Mouse (Mus musculus): ENCODE measurements around the gene Ngfr. TPM values are rescaled to one million over a fixed set of nuclear protein-coding genes. Genes with fewer than 3 reads are reported as not detected.

The Ngfr gene
- polyA plus RNA-seq (2015; fragmentation: Nextera tagmentation; extraction: Ambion mirVana) = 48.1 and 48.8 TPM in 2 replicates

GRCm38 (mm10) chr11:95587423-95587951 is at the start of gene Ngfr:
Gene Ngfr, minus strand, starts transcription at chr11:95587735.
- peaks cover 52% of the 10 kb centered on the region for H3K4me1 ChIP-seq
- peak; percentile 81 for ATAC-seq (ENCODE audit: insufficient number of reproducible peaks, low FRiP score, low TSS enrichment, low read depth)
- peak within 1 kb of the TSS; percentile 88 for H3K4me2 ChIP-seq (replicated peaks)
- H3K9me3 ChIP-seq (replicated peaks) = no peaks in the 10 kb centered on the region
- peak within 1 kb of the TSS; percentile 55 for H3K9ac ChIP-seq
- no peaks in the 10 kb centered on the region for H3K36me3 ChIP-seq
- H3K4me3 ChIP-seq (replicated peaks) = peak within 1 kb of the TSS; percentile 51
- H3K27me3 ChIP-seq = peaks cover 52% of the 10 kb centered on the region
- under 1% methylated on average over 34 of the region's 39 CpGs for WGBS
- no peak within 1 kb of the TSS; the same call in 1 of the 2 replicates for H3K27ac ChIP-seq (replicated peaks)

DNA sequence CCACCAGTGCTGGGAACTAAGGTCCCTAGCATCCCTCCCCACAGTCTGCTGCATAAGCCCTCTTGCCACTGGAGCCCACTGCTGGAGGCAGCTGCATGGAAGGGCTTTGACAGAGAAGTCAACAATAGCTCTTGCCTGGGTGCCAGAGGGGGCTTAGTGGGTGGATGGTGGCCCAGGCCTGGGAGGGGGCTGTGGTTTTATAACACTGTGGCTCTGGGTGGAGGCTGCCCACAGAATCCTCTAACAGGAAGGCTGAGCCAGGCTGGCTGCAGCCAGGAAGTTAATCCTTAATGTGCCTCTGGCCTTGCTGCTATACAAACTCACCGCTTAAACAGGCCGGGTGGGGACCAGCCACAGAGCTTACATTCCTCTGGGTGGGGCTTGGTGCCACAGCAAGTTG is 47.5 kb upstream of the Ngfr start:
- Histone ChIP-seq H3K27me3 (no peaks in the 10 kb centered on the region), H3K9ac (no peak overlapping the region), H3K36me3 (no peaks in the 10 kb centered on the region), H3K4me1 (peaks cover 31% of the 10 kb centered on the region), H3K27ac (replicated peaks) (peak overlapping the region; percentile 39; the same call in 1 of the 2 replicates), H3K4me2 (replicated peaks) (no peak overlapping the region), H3K4me3 (replicated peaks) (no peak overlapping the region), H3K9me3 (replicated peaks) (no peaks in the 10 kb centered on the region)
- WGBS = 0% methylated on average over 2 of the region's 2 CpGs
- peak; percentile 49 for ATAC-seq (ENCODE audit: insufficient number of reproducible peaks, low FRiP score, low TSS enrichment, low read depth)

- no peaks in the 10 kb centered on the region; the same call in 1 of the 2 replicates for H3K27me3 ChIP-seq
- no peaks in the 10 kb centered on the region for H3K9me3 ChIP-seq (replicated peaks)
- H3K4me2 ChIP-seq (replicated peaks) = no peak overlapping the region
- peak overlapping the region; percentile 77; the same call in 1 of the 2 replicates for H3K27ac ChIP-seq (replicated peaks)
- no peak for ATAC-seq (ENCODE audit: insufficient number of reproducible peaks, low FRiP score, low TSS enrichment, low read depth)
- peaks cover 41% of the 10 kb centered on the region for H3K4me1 ChIP-seq
- H3K9ac ChIP-seq = no peak overlapping the region
- WGBS = 87% methylated on average over 2 of the region's 2 CpGs
- H3K36me3 ChIP-seq = no peaks in the 10 kb centered on the region
- no peak overlapping the region for H3K4me3 ChIP-seq (replicated peaks)
These were observed 46.0 kb upstream of the Ngfr start for GRCm38 (mm10) chr11:95633512-95634000.

GRCm38 (mm10) chr11:95632474-95632873 is 44.9 kb upstream of the Ngfr start:
- H3K36me3 ChIP-seq = no peaks in the 10 kb centered on the region
- no peaks in the 10 kb centered on the region; the same call in none of the 2 replicates for H3K27me3 ChIP-seq
- peaks cover 41% of the 10 kb centered on the region for H3K4me1 ChIP-seq
- no peak overlapping the region for H3K4me3 ChIP-seq (replicated peaks)
- H3K27ac ChIP-seq (replicated peaks) = peak overlapping the region; percentile 77
- no peak overlapping the region for H3K9ac ChIP-seq
- WGBS = 58% methylated on average over 6 of the region's 6 CpGs
- H3K4me2 ChIP-seq (replicated peaks) = no peak overlapping the region
- H3K9me3 ChIP-seq (replicated peaks) = no peaks in the 10 kb centered on the region
- ATAC-seq (ENCODE audit: insufficient number of reproducible peaks, low FRiP score, low TSS enrichment, low read depth) = no peak

DNA sequence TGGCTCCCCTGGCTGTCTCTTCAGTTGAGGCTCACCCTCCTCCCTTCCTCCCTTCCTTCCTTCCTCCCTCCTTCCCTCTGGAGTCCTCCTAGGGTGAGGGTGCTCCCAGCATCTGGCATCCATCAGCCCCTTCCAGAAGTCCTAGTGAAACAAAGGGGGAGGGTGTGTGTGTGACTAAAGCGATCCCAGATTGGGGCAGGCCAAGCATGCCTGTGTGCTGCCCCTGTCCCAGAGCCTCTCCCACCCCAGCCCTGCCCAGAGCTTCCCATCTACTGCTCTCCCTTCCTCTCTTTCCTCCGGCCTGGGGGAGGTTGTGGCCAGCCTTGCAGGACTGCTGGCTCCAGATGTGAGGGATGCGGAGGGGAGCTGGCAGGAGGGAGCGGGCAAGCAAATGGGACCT is 43.8 kb upstream of the Ngfr start:
- no peak overlapping the region for H3K9ac ChIP-seq
- WGBS = 14% methylated on average over 4 of the region's 4 CpGs
- H3K27ac ChIP-seq (replicated peaks) = peak overlapping the region; percentile 77

DNA sequence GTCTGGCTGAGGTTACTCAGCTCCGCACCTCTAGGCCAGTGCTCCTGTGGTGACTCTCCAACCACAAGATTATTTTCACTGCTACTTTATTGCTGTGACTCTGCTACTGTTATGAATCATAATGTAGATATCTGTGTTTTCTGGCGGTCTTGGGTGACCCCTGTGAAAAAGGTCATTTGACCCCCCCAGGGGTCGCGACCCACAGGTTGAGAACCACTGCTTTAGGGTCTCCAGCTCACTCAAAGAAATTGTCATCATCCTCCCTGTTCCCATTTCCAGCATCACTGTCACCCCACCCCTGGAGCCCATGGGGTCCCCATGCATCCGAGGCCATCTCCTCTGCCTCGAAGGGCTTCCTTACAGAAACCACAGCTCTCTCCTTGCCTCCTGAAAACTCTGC is 43.0 kb upstream of the Ngfr start:
- Histone ChIP-seq H3K36me3 (no peaks in the 10 kb centered on the region), H3K9me3 (replicated peaks) (no peaks in the 10 kb centered on the region), H3K4me2 (replicated peaks) (no peak overlapping the region), H3K27ac (replicated peaks) (peak overlapping the region; percentile 77; the same call in 1 of the 2 replicates), H3K4me1 (peaks cover 41% of the 10 kb centered on the region), H3K27me3 (no peaks in the 10 kb centered on the region; the same call in none of the 2 replicates), H3K9ac (no peak overlapping the region), H3K4me3 (replicated peaks) (no peak overlapping the region)
- 80% methylated on average over 6 of the region's 6 CpGs for WGBS
- ATAC-seq (ENCODE audit: insufficient number of reproducible peaks, low FRiP score, low TSS enrichment, low read depth) = no peak

More for the DNA sequence above, 43.8 kb upstream of the Ngfr start:
- Histone ChIP-seq H3K27me3 (no peaks in the 10 kb centered on the region; the same call in none of the 2 replicates), H3K36me3 (no peaks in the 10 kb centered on the region), H3K9me3 (replicated peaks) (no peaks in the 10 kb centered on the region), H3K4me3 (replicated peaks) (no peak overlapping the region), H3K4me2 (replicated peaks) (0 out of 2 replicates have a peak overlapping the region, but pooled peaks have one; percentile 15), H3K4me1 (peaks cover 41% of the 10 kb centered on the region)
- peak; percentile 72 for ATAC-seq (ENCODE audit: insufficient number of reproducible peaks, low FRiP score, low TSS enrichment, low read depth)

- peaks cover 5% of the 10 kb centered on the region; the same call in 1 of the 2 replicates for H3K27me3 ChIP-seq
- no peak for ATAC-seq (ENCODE audit: insufficient number of reproducible peaks, low FRiP score, low TSS enrichment, low read depth)
- H3K4me1 ChIP-seq = peaks cover 32% of the 10 kb centered on the region
- no peaks in the 10 kb centered on the region for H3K9me3 ChIP-seq (replicated peaks)
- H3K4me2 ChIP-seq (replicated peaks) = no peak overlapping the region
- H3K36me3 ChIP-seq = no peaks in the 10 kb centered on the region
- no peak overlapping the region for H3K27ac ChIP-seq (replicated peaks)
- H3K9ac ChIP-seq = no peak overlapping the region
- no peak overlapping the region for H3K4me3 ChIP-seq (replicated peaks)
- WGBS = 54% methylated on average over 8 of the region's 8 CpGs
These were observed 34.9 kb upstream of the Ngfr start for GRCm38 (mm10) chr11:95622426-95622825.

DNA sequence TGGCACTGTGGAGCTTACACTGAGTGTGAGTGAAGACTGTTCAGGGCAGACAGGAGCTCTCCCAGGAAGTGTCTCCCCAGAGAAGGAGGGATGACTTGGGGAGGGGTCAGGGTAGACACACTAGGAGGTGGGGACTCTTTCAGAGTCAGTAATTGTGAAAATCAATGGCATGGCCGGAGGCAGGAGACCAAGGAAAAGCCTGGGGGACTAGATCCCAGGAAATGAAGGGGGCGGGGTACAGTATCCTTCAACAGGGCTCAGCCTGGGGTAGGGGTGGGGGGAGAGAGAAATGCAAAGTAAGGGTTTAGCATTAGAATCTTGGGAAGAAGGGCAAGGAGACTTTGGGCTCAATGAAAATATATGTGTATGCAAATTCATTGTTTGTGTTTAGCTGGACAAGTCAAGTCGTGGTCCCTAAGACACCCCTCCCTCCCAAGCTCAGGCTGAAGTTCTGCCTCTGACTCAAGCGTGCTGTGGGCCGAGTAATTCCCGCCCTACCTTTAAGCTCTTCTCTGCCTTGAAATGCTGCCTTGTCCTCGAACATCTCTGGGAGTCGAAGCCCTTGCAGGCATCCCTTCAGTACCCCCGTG is 34.1 kb upstream of the Ngfr start:
- Histone ChIP-seq H3K9ac (no peak overlapping the region), H3K4me1 (peaks cover 35% of the 10 kb centered on the region), H3K36me3 (no peaks in the 10 kb centered on the region), H3K27me3 (0 out of 2 replicates have a peak, but pooled peaks cover 5% of the 10 kb centered on the region), H3K27ac (replicated peaks) (no peak overlapping the region), H3K4me3 (replicated peaks) (no peak overlapping the region), H3K4me2 (replicated peaks) (no peak overlapping the region), H3K9me3 (replicated peaks) (no peaks in the 10 kb centered on the region)
- ATAC-seq (ENCODE audit: insufficient number of reproducible peaks, low FRiP score, low TSS enrichment, low read depth) = no peak; the same call in 1 of the 2 replicates
- WGBS = 30% methylated on average over 9 of the region's 9 CpGs

- H3K4me1 ChIP-seq = peaks cover 35% of the 10 kb centered on the region
These were observed 33.5 kb upstream of the Ngfr start for GRCm38 (mm10) chr11:95621010-95621409.

GRCm38 (mm10) chr11:95619886-95620444 is 32.4 kb upstream of the Ngfr start:
- no peaks in the 10 kb centered on the region for H3K9me3 ChIP-seq (replicated peaks)
- WGBS = 85% methylated on average over 5 of the region's 5 CpGs
- H3K4me3 ChIP-seq (replicated peaks) = no peak overlapping the region
- H3K27me3 ChIP-seq = 0 out of 2 replicates have a peak, but pooled peaks cover 5% of the 10 kb centered on the region
- no peaks in the 10 kb centered on the region for H3K36me3 ChIP-seq
- H3K9ac ChIP-seq = no peak overlapping the region
- H3K4me2 ChIP-seq (replicated peaks) = no peak overlapping the region
- H3K27ac ChIP-seq (replicated peaks) = no peak overlapping the region
- H3K4me1 ChIP-seq = peaks cover 41% of the 10 kb centered on the region
- no peak for ATAC-seq (ENCODE audit: insufficient number of reproducible peaks, low FRiP score, low TSS enrichment, low read depth)

More at GRCm38 (mm10) chr11:95621010-95621409, 33.5 kb upstream of the Ngfr start:
- no peak for ATAC-seq (ENCODE audit: insufficient number of reproducible peaks, low FRiP score, low TSS enrichment, low read depth)
- WGBS = 41% methylated on average over 4 of the region's 4 CpGs
- Histone ChIP-seq H3K27me3 (0 out of 2 replicates have a peak, but pooled peaks cover 5% of the 10 kb centered on the region), H3K4me3 (replicated peaks) (no peak overlapping the region), H3K4me2 (replicated peaks) (no peak overlapping the region), H3K9me3 (replicated peaks) (no peaks in the 10 kb centered on the region), H3K27ac (replicated peaks) (no peak overlapping the region), H3K9ac (no peak overlapping the region), H3K36me3 (no peaks in the 10 kb centered on the region)

DNA sequence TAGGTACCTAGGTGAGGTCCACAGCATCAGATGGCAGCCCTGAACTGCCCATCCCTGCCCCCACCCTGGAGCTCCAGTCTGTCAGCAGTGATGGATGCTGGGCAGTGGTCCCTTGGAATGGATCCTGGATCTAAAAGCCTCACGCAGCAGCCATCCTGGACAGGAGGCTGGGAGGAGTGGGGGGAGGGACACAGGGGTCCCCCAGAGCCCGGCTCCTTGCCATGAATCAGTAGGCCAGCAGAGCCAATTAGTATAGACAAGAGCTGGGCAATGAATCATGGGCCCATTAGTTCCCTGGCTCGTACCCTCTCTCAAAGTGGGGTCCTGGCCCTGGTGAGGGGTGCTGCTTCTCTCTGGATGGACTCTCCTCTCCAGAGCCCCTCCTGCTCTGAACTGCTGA is 31.5 kb upstream of the Ngfr start:
- 85% methylated on average over 3 of the region's 3 CpGs for WGBS
- Histone ChIP-seq H3K27ac (replicated peaks) (no peak overlapping the region), H3K36me3 (no peaks in the 10 kb centered on the region), H3K4me1 (peaks cover 49% of the 10 kb centered on the region), H3K4me2 (replicated peaks) (no peak overlapping the region), H3K9me3 (replicated peaks) (no peaks in the 10 kb centered on the region), H3K27me3 (0 out of 2 replicates have a peak, but pooled peaks cover 5% of the 10 kb centered on the region), H3K4me3 (replicated peaks) (no peak overlapping the region), H3K9ac (no peak overlapping the region)
- ATAC-seq (ENCODE audit: insufficient number of reproducible peaks, low FRiP score, low TSS enrichment, low read depth) = no peak

All from embryonic facial prominence, embryonic 15.5 days (tissue).